Mouse (Mus musculus) intestine, embryonic 15.5 days (tissue): ENCODE results near the gene Olfr559. TPM values are rescaled to one million over a fixed set of nuclear protein-coding genes. Genes with fewer than 3 reads are reported as not detected.

ENCODE experiments used
- ATAC-seq: fragments of 200-750 bp; cut with Nextera tagmentation; 2 replicates; pipeline ENCODE4 v1.8.0; 2017; ENCODE audit warnings: moderate TSS enrichment, moderate library complexity
- H3K27ac ChIP-seq: fragments of 300-500 bp; sonication (generic); 2 replicates; pipeline ENCODE4 v1.5.1; 2015; ENCODE audit warnings: mild to moderate bottlenecking, inconsistent platforms
- H3K27me3 ChIP-seq: fragments of 300-500 bp; sonication (generic); replicated peaks from 2 replicates; pipeline ENCODE4 v1.6.1; 2015; ENCODE audit warnings: inconsistent platforms
- H3K36me3 ChIP-seq: fragments of 300-500 bp; sonication (generic); 2 replicates; pipeline ENCODE4 v1.6.1; 2015; ENCODE audit warnings: inconsistent platforms
- H3K4me1 ChIP-seq: fragments of 300-500 bp; sonication (generic); replicated peaks from 2 replicates; pipeline ENCODE4 v1.6.1; 2015; ENCODE audit warnings: inconsistent platforms
- H3K4me2 ChIP-seq: fragments of 300-500 bp; sonication (generic); replicated peaks from 2 replicates; pipeline ENCODE4 v1.6.1; 2015; ENCODE audit warnings: mild to moderate bottlenecking, inconsistent platforms
- H3K4me3 ChIP-seq: fragments of 300-500 bp; sonication (generic); replicated peaks from 2 replicates; pipeline ENCODE4 v1.5.1; 2015; ENCODE audit warnings: inconsistent platforms
- H3K9ac ChIP-seq: fragments of 300-500 bp; sonication (generic); 2 replicates; pipeline ENCODE4 v1.6.1; 2015; ENCODE audit warnings: inconsistent platforms
- H3K9me3 ChIP-seq: fragments of 300-500 bp; sonication (generic); 2 replicates; pipeline ENCODE4 v1.6.1; 2016; ENCODE audit warnings: inconsistent platforms
- WGBS: fragments of 180-500 bp; shearing (Covaris S2); methylation state at CpG from one replicate; pipeline ENCODE4 v1.1.7; 2015; 5-methylcytosine and 5-hydroxymethylcytosine counted together
- polyA plus RNA-seq: library from polyadenylated mRNA; unstranded; fragments of >200 nt; fragmentation: Nextera tagmentation; extraction: Ambion mirVana; gene quantifications from 2 replicates; pipeline ENCODE4 v1.2.1, GENCODE M21; 2015

Gene Olfr559
- polyA plus RNA-seq, 1 experiment from 2014 or later = not detected

GRCm38 (mm10) chr7:102676225-102676624 is 51.1 kb downstream of the Olfr559 start:
- H3K27ac ChIP-seq = no peak overlapping the region
- no peaks in the 10 kb centered on the region for H3K36me3 ChIP-seq
- H3K4me2 ChIP-seq = no peak overlapping the region
- 85% methylated on average over 2 of the region's 2 CpGs for WGBS
- H3K27me3 ChIP-seq = no peaks in the 10 kb centered on the region
- no peaks in the 10 kb centered on the region for H3K9me3 ChIP-seq
- no peaks in the 10 kb centered on the region for H3K4me1 ChIP-seq
- no peak for ATAC-seq
- H3K4me3 ChIP-seq = no peak overlapping the region
- H3K9ac ChIP-seq = no peak overlapping the region

Other genes with a start within 250 kb of the Olfr559 start
- 0.13 and 0.19 TPM in 2 replicates for gene Olfr543, start 245.8 kb downstream of the Olfr559 start, polyA plus RNA-seq
- gene Olfr544, start 239.2 kb downstream of the Olfr559 start, polyA plus RNA-seq = 0.06 TPM in 1 of 2 replicates, not detected in the other
- gene Olfr545, start 227.9 kb downstream of the Olfr559 start, polyA plus RNA-seq = 0.05 TPM in 1 of 2 replicates, not detected in the other
- not detected in 2 replicates for gene Olfr547, start 192.7 kb downstream of the Olfr559 start, polyA plus RNA-seq
- gene Olfr548-ps1, start 186.6 kb downstream of the Olfr559 start, polyA plus RNA-seq = not detected in 2 replicates
- gene Olfr549, start 177.6 kb downstream of the Olfr559 start, polyA plus RNA-seq = not detected in 2 replicates
- gene Trim21, start 162.0 kb downstream of the Olfr559 start, polyA plus RNA-seq = 0.56 and 1.2 TPM in 2 replicates
- not detected in 2 replicates for gene Olfr550, start 156.0 kb downstream of the Olfr559 start, polyA plus RNA-seq
- gene Olfr551, start 135.6 kb downstream of the Olfr559 start, polyA plus RNA-seq = not detected in 2 replicates
- not detected in 2 replicates for gene Olfr552, start 129.7 kb downstream of the Olfr559 start, polyA plus RNA-seq
- not detected in 2 replicates for gene Olfr553, start 109.3 kb downstream of the Olfr559 start, polyA plus RNA-seq
- gene Olfr554, start 89.1 kb downstream of the Olfr559 start, polyA plus RNA-seq = not detected in 2 replicates
- gene Olfr555, start 68.7 kb downstream of the Olfr559 start, polyA plus RNA-seq = not detected in 2 replicates
- not detected in 2 replicates for gene Olfr556, start 62.6 kb downstream of the Olfr559 start, polyA plus RNA-seq
- 11.0 and 11.6 TPM in 2 replicates for gene Trim68, start 40.2 kb downstream of the Olfr559 start, polyA plus RNA-seq
- gene Olfr557, start 31.6 kb downstream of the Olfr559 start, polyA plus RNA-seq = not detected in 2 replicates
- gene Olfr558, start 25.3 kb downstream of the Olfr559 start, polyA plus RNA-seq = 0.20 and 0.28 TPM in 2 replicates
- gene Olfr33, start 8.4 kb downstream of the Olfr559 start, polyA plus RNA-seq = not detected in 2 replicates
- not detected in 2 replicates for gene Olfr560, start 31.9 kb upstream of the Olfr559 start, polyA plus RNA-seq
- gene Olfr78, start 32.0 kb upstream of the Olfr559 start, polyA plus RNA-seq = 0.40 and 0.55 TPM in 2 replicates
- not detected in 2 replicates for gene Olfr561, start 43.7 kb upstream of the Olfr559 start, polyA plus RNA-seq
- not detected in 2 replicates for gene Olfr564, start 76.0 kb upstream of the Olfr559 start, polyA plus RNA-seq
- not detected in 2 replicates for gene Olfr566, start 131.3 kb upstream of the Olfr559 start, polyA plus RNA-seq
- gene Olfr568, start 149.6 kb upstream of the Olfr559 start, polyA plus RNA-seq = not detected in 2 replicates
- gene Olfr569, start 163.4 kb upstream of the Olfr559 start, polyA plus RNA-seq = not detected in 2 replicates
- gene Olfr570, start 167.1 kb upstream of the Olfr559 start, polyA plus RNA-seq = not detected in 2 replicates
- not detected in 2 replicates for gene Olfr571, start 190.0 kb upstream of the Olfr559 start, polyA plus RNA-seq
- not detected in 2 replicates for gene Olfr572, start 196.9 kb upstream of the Olfr559 start, polyA plus RNA-seq
- gene Olfr573-ps1, start 215.1 kb upstream of the Olfr559 start, polyA plus RNA-seq = not detected in 2 replicates
- gene Olfr574, start 221.0 kb upstream of the Olfr559 start, polyA plus RNA-seq = not detected in 2 replicates
- not detected in 2 replicates for gene Olfr575, start 231.3 kb upstream of the Olfr559 start, polyA plus RNA-seq
- gene Olfr576, start 235.2 kb upstream of the Olfr559 start, polyA plus RNA-seq = not detected in 2 replicates
- not detected in 2 replicates for gene Olfr577, start 248.5 kb upstream of the Olfr559 start, polyA plus RNA-seq